Mouse (Mus musculus): Measurements from ENCODE around the gene Tmem234.
A peak's percentile ranks its signal among the peaks of the same experiment; 100 is the strongest.
"Not testable (repeated sequence)": the region's sequence is repeated elsewhere in the genome, so short reads cannot be mapped to it uniquely, and the experiment has no call there.

Gene Tmem234

GRCm38 (mm10) chr4:129600233-129601158 lies at the start of gene Tmem234, which contains the start of gene Eif3i:
Gene Tmem234 (plus strand): TSS chr4:129600668.
Gene Eif3i (minus strand): TSS chr4:129600648.
- DNase-seq (ENCODE audit: low spot score): peak; percentile 72

DNA sequence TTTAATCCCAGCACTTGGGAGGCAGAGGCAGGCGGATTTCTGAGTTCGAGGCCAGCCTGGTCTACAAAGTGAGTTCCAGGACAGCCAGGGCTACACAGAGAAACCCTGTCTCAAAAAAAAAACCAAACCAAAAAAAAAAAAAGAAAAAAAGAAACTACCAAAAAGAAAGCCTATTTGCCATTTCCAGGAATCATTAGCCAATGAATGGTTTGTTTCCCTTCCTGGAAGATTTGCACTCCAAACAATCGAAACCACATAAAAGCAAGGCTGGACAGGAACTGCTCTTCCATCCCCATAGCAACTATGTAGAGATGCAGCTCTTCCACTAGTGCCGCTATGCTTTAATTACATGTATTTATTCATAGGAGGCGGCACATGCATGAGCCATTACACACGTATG lies 46.0 kb upstream of the Tmem234 start:
- DNase-seq (ENCODE audit: low spot score): not testable (repeated sequence)

GRCm38 (mm10) chr4:129555421-129555861 lies 45.0 kb upstream of the Tmem234 start:
- peak; percentile 57 for DNase-seq (ENCODE audit: low spot score)

DNA sequence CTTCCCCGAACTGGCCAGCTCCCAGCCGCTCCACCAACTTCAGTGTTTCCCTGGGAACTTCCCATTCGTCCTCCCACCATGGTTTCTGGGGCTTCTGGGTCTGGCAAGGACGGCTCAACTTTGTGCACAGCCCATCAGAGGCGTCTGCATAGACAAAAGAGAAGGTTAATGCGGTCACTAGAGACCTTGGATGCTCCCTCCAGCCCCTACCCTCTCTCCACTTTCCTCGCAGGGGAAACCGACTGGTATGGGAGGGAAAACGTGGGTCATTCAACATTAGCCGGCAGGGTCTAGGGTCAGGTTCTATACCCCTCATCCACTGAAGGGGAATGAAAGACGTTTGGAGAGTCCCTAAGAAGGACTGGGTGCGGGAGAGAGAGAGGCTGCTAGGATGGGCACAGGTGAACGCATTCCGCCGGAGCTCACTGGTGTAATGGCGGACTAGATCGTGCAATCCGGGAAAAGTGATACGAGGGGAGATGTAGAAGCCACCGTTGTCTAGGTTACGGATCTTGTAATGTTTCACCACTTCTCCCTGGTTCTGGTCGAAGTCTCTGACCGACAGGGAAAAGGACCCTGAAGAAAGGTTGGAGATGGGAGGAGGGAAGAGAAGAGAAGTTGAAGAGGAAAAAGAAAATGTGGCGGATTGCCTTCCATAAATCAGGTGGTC lies 44.5 kb upstream of the Tmem234 start:
- peak; percentile 19 for DNase-seq (ENCODE audit: low spot score)

- peak; percentile 93 for DNase-seq (ENCODE audit: low spot score)
Measured at GRCm38 (mm10) chr4:129556532-129557223, 43.8 kb upstream of the Tmem234 start.

DNA sequence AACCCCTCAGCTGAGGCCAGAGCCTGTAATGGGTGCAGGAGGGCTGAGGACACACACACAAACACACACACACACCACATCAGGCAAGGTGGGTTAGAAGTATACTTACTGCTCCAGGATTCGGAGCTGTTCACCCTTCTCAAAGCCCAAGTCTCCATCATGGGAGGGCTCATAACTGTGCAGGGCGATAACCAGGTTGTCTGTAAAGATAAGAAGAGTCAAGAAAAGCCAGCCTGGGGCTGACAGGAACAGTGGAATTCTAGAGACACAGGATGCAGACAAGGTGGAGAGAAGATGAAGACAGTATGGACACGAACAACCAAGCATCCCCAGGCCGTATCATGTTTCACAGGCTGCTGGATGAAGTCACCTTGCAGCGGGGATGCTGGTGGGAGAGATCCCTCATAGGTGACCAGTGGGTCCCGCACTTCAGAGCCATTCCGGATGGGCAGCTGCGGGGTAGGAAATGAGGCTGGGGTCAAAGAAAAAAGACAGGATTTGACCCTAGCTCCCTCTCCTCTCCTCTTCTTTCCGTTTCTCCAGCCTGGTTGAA lies 43.1 kb upstream of the Tmem234 start:
- DNase-seq (ENCODE audit: low spot score): no peak

DNA sequence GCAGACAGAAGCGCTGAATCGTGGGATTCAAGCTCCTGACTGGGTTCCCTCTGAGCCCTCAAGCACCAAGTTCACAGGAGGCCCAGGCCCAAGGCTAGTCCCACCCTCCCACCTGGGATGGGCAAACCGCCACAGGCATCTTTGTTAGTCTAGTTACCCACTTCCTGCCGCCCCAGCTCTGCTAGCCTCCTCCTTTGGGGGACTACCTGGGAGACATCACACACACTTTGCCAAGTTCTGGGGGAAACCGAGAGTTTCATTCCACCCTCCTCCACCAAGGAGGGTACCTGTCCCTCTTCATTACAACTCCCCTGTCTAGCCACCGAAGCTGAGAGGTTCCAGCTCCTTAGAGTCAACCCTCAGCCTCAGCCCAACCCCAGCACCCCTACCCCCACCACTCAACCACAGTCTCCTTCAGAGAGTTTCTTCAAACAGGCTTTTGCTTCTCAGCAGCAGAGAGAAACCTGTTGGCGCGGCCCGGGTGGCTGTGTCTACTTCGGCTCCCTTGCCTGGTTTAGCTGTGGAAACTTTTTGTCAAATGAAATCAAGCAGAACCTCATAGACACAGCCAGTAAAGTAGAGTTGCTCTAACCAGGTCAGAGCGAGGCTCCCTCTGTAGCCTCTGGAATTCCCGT lies 42.0 kb upstream of the Tmem234 start:
- DNase-seq (ENCODE audit: low spot score): no peak

DNA sequence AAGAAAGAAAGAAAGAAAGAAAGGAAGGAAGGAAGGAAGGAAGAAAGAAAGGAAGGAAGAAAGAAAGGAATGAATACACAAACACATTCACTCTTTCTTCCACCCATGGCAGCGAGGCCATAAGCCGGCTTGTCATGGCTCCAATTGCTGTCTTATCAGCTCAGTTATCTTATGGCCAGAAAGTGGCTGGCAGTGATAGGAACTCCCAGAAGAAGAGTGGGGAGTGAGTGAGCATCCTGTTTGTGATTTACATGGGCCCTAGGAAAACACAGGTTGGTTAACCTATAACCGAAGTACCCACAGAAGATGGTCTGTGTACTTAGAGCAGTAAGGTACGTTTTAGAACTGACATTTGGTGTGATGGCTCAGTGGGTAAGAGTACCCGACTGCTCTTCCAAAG lies 39.3 kb upstream of the Tmem234 start:
- DNase-seq (ENCODE audit: low spot score): no peak

DNA sequence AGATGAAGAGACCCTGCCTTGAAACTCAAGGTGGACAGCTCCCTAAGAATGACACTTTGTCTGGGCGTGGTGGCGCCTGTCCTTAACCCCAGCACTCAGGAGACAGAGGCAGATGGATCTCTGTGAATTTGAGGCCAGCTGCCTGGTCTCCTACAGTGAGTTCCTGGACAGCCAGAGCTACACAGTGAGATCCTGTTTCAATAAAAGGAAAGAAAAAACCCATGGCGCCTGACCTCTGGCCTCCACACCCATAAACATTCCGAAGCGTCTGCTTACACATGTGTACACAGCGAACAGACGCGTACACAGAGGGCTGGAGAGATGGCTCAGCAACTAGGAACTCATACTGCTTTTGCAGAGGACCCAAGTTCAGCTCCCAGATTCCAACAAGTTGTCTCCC lies 36.8 kb upstream of the Tmem234 start:
- no peak for DNase-seq (ENCODE audit: low spot score)

DNA sequence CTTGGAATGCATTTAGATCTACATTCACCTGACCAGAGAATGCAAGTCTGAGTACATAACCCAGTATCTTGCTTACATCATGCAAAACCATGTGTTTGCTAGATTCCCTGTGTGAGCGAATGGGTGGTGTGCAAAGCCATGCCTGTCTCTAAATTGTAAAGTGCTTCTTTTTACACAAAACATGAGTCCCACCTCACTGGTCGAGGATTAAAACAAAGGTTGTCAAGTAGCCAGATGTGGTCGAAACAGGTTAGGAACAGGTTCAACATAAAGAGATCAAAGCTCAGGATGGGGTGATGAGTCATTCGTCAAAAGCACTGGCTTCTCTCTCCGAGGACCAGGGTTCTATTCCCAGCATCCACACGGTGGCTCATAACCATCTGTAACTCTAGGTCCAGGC lies 35.3 kb upstream of the Tmem234 start:
- DNase-seq (ENCODE audit: low spot score): no peak

DNA sequence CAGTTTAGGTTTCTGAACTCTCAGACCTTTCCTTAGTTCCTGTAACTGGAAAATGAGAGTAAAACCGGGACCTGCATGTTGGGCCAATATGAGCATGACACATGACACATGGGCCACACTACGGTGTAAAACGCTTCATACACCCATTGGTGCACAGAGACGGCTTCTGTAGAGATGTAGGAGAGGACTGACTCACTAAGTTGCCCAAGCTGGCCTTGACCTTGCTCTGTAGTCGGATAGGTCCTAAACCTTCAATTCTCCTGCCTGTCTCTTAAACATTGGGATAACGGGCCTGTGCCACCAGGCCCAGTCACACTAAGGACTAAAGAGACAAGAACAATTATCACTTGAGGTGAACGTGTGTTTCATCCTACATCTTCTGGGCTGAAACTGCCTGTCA lies 32.1 kb upstream of the Tmem234 start:
- no peak for DNase-seq (ENCODE audit: low spot score)

DNA sequence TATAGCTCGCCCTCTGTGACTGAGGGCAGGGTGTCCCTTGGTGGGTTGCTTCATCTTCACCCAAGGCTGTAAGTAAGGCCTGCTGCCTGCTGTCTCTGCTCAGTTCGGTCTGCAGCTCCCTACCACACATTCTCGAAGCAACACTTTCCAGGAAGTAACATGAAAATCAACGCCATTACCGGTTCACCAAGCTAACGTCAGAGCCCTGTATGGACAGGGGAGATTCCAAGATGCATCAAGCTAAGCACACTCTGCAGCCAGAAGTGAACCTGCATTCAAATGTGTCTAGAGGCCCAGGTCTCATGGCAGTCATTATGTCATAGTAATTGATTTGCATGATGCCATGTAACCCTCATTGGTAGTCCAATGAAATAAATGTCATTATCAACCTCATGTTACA lies 30.4 kb upstream of the Tmem234 start:
- no peak for DNase-seq (ENCODE audit: low spot score)

- DNase-seq (ENCODE audit: low spot score): no peak
Measured at GRCm38 (mm10) chr4:129571551-129572084, 28.9 kb upstream of the Tmem234 start.

GRCm38 (mm10) chr4:129572236-129573092 lies 28.0 kb upstream of the Tmem234 start:
- DNase-seq (ENCODE audit: low spot score): no peak

- DNase-seq (ENCODE audit: low spot score): no peak
Measured at GRCm38 (mm10) chr4:129573093-129573370, 27.4 kb upstream of the Tmem234 start.

DNA sequence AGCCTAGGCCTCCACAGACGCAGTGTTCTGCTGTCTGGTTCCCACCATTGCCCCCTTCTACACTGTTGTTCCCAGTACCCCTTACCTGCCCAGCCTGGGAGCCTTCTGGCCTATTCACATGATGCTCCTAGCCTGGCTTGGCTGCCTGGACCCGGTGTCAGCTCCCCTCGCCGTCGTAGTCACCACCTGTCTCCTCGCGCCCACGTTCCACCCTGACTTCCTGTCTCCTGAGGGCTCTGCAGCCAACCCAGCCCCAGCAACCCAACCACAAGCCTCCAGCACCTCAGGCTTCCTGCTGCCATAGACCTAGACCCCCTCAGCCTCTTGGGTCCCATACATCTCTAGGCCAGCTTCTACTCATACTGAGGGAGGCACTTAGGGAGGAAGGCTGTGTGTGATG lies 27.0 kb upstream of the Tmem234 start, which contains the start of gene Lck:
Gene Lck, minus strand, starts transcription at position 212 of the 400 bp plus-strand sequence.
- no peak for DNase-seq (ENCODE audit: low spot score)

DNA sequence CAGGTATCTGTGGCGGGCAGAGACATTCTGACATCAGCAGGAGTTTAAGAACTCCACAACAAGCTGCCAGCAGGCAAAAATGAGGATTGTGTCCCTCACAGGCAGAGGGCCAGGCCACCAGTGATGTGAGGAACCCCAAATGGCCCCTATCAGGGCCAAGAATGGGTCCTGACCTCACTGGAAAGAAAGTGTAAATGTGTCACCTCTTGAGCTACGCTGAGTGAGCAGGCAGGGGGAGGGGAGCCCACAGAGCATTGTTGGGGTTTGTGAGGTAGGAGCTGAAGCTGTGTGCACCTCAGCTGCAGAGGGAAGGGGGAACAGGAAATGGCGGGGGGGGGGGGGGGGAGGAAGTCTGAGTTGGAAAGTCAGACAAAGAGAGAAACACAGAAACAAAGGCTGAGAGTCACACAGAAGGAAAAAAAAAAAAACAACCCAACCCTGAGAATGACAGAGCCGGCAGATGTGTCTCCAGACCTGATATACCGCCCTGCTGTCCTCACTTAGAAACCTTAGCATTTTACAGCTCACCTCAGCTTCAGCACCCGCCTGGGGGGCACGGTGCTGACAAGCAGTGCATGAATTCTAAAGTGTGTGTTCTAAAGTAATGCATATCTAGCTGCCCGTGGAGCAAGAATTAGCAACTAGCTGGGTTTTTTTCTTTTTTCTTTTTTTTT lies 25.2 kb upstream of the Tmem234 start:
- DNase-seq (ENCODE audit: low spot score): no peak

GRCm38 (mm10) chr4:129576863-129577491 lies 23.5 kb upstream of the Tmem234 start:
- DNase-seq (ENCODE audit: low spot score): peak; percentile 48

- no peak for DNase-seq (ENCODE audit: low spot score)
Measured at GRCm38 (mm10) chr4:129577688-129578087, 22.8 kb upstream of the Tmem234 start.

DNA sequence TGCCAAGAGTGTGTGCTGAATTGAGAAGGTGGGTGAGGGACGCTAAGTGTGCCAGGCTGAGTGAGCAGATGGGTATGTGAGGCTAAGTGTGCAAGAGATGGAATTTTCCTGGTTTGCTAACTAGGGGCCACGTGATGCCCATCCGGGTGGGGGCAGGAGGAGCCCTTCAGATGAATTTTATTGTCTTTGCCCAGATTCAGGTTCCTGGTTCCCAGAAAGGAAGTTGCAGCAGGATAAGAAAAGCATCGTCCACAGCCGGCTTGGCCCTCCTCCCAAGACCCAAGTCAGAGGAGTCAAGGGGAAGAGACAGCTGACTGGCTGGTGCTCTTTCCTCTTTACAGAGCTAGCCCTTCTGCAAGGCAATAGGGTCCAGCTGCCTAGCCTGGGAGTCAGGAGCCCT lies 22.0 kb upstream of the Tmem234 start, which contains the start of gene Fam167b:
Gene Fam167b, minus strand, starts transcription at position 84 of the 400 bp plus-strand sequence.
- DNase-seq (ENCODE audit: low spot score): no peak
